Mouse (Mus musculus) heart, postnatal 0 days (tissue): ENCODE results near the gene Dnal1. TPM values are rescaled to one million over a fixed set of nuclear protein-coding genes. Genes with fewer than 3 reads are reported as not detected.

Experiments used
- ATAC-seq: fragments of 200-750 bp; cut with Nextera tagmentation; 2 replicates; pipeline ENCODE4 v1.8.0; 2017; ENCODE audit warnings: low read depth, moderate number of reproducible peaks, moderate library complexity; ENCODE audit not compliant: insufficient read depth
- DNase-seq: peaks from one replicate; pipeline ENCODE4 v3.0.0-alpha.2; 2016; ENCODE audit warnings: low spot score
- H3K27ac ChIP-seq: fragments of 300-500 bp; sonication (generic); 2 replicates; pipeline ENCODE4 v1.5.1; 2014; ENCODE audit warnings: low read depth, mild to moderate bottlenecking
- H3K27me3 ChIP-seq: fragments of 300-500 bp; sonication (generic); 2 replicates; pipeline ENCODE4 v1.6.1; 2014; ENCODE audit warnings: low read length, mixed read lengths; ENCODE audit not compliant: control insufficient read depth, insufficient read depth
- H3K36me3 ChIP-seq: fragments of 300-500 bp; sonication (generic); replicated peaks from 2 replicates; pipeline ENCODE4 v1.6.1; 2014; ENCODE audit warnings: low read length, mixed read lengths; ENCODE audit not compliant: control insufficient read depth, insufficient read depth
- H3K4me1 ChIP-seq: fragments of 300-500 bp; sonication (generic); 2 replicates; pipeline ENCODE4 v1.6.1; 2014; ENCODE audit warnings: antibody characterized with exemption; ENCODE audit not compliant: control insufficient read depth, insufficient read depth
- H3K4me2 ChIP-seq: fragments of 300-500 bp; sonication (generic); 2 replicates; pipeline ENCODE4 v1.6.1; 2014; ENCODE audit warnings: low read depth, mild to moderate bottlenecking, low read length, moderate library complexity
- H3K4me3 ChIP-seq: fragments of 300-500 bp; sonication (generic); 2 replicates; pipeline ENCODE4 v1.5.1; 2014; ENCODE audit warnings: low read depth, low read length
- H3K9ac ChIP-seq: fragments of 300-500 bp; sonication (generic); replicated peaks from 2 replicates; pipeline ENCODE4 v1.6.1; 2014; ENCODE audit warnings: low read depth, low read length, mixed read lengths
- H3K9me3 ChIP-seq: fragments of 300-500 bp; sonication (generic); replicated peaks from 2 replicates; pipeline ENCODE4 v1.6.1; 2016; ENCODE audit warnings: low read length; ENCODE audit not compliant: control insufficient read depth
- CTCF ChIP-seq: IDR thresholded peaks from 2 replicates; pipeline ENCODE4 v1.5.1; 2016; ENCODE audit warnings: antibody characterized with exemption, control low read depth, low read depth
- EP300 ChIP-seq: IDR thresholded peaks from 2 replicates; pipeline ENCODE4 v1.6.1; 2016; ENCODE audit warnings: antibody characterized with exemption, low read depth
- WGBS: fragments of 180-500 bp; shearing (Covaris S2); extraction: QIAGEN DNeasy Blood & Tissue Kit; methylation state at CpG from one replicate; pipeline ENCODE4 v1.1.7; 2014; 5-methylcytosine and 5-hydroxymethylcytosine counted together
- polyA plus RNA-seq: library from polyadenylated mRNA; unstranded; fragments of >200 nt; fragmentation: Nextera tagmentation; extraction: Ambion mirVana; gene quantifications from 2 replicates; pipeline ENCODE4 v1.2.1, GENCODE M21; 2015
- total RNA-seq: library from RNA; depleted of rRNA; stranded (reverse); fragments of >200 nt; gene quantifications from 2 replicates; pipeline ENCODE4 v1.2.3, GENCODE M21; 2014; ENCODE audit warnings: low replicate concordance

Gene Dnal1
- total and polyA plus RNA-seq, 2 experiments from 2014 or later: 2.3 to 2.6 TPM

DNA sequence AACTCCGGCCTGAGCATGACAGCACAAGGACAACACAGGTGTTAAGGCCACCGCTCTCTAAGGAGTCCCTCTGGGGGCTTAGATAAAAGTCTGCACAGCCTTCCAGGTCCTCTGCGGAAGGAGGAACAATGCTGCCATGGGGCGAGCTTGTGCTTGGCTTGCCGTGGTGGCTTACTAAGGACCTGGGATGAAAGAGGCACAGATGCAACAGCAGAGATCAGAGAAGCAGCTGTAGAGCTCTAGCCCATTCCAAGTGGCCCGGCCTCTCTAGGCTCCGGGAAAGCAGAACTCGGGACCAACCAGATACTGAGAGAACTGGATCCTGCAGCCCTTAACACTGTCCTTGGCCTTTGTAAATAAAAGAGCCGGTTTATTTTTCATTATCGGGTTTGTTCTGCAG is 37.7 kb downstream of the Dnal1 start:
- Histone ChIP-seq H3K27ac (0 out of 2 replicates have a peak overlapping the region, but pooled peaks have one; percentile 30), H3K36me3 (peaks cover 39% of the 10 kb centered on the region), H3K27me3 (no peaks in the 10 kb centered on the region), H3K4me1 (peaks cover 19% of the 10 kb centered on the region; the same call in 1 of the 2 replicates), H3K4me3 (no peak overlapping the region), H3K9ac (no peak overlapping the region), H3K4me2 (no peak overlapping the region), H3K9me3 (no peaks in the 10 kb centered on the region)
- no peak for ATAC-seq
- TF ChIP-seq CTCF (no peak), EP300 (no peak)
- WGBS: 69% methylated on average over 10 of the region's 10 CpGs
- no peak for DNase-seq

- no peak overlapping the region for H3K4me3 ChIP-seq
- 77% methylated on average over 32 of the region's 32 CpGs for WGBS
- no peak overlapping the region for H3K27ac ChIP-seq
- TF ChIP-seq CTCF (no peak), EP300 (no peak)
- no peaks in the 10 kb centered on the region for H3K9me3 ChIP-seq
- H3K4me1 ChIP-seq: peaks cover 19% of the 10 kb centered on the region; the same call in 1 of the 2 replicates
- no peaks in the 10 kb centered on the region for H3K27me3 ChIP-seq
- DNase-seq (no peak), ATAC-seq (no peak)
- H3K4me2 ChIP-seq: no peak overlapping the region
- no peak overlapping the region for H3K9ac ChIP-seq
- peaks cover 46% of the 10 kb centered on the region for H3K36me3 ChIP-seq
Observed at GRCm38 (mm10) chr12:84152352-84153190, 38.4 kb downstream of the Dnal1 start.

- 83% methylated on average over 6 of the region's 6 CpGs for WGBS
- no peak for ATAC-seq
- no peak overlapping the region for H3K9ac ChIP-seq
- H3K36me3 ChIP-seq: peaks cover 54% of the 10 kb centered on the region
- peaks cover 14% of the 10 kb centered on the region; the same call in 1 of the 2 replicates for H3K4me1 ChIP-seq
- no peaks in the 10 kb centered on the region for H3K27me3 ChIP-seq
- H3K27ac ChIP-seq: no peak overlapping the region
- no peaks in the 10 kb centered on the region for H3K9me3 ChIP-seq
- TF ChIP-seq CTCF: no peak
- TF ChIP-seq EP300: no peak
- no peak for DNase-seq
- H3K4me3 ChIP-seq: no peak overlapping the region
- no peak overlapping the region for H3K4me2 ChIP-seq
Observed at GRCm38 (mm10) chr12:84153414-84153813, 39.2 kb downstream of the Dnal1 start.

DNA sequence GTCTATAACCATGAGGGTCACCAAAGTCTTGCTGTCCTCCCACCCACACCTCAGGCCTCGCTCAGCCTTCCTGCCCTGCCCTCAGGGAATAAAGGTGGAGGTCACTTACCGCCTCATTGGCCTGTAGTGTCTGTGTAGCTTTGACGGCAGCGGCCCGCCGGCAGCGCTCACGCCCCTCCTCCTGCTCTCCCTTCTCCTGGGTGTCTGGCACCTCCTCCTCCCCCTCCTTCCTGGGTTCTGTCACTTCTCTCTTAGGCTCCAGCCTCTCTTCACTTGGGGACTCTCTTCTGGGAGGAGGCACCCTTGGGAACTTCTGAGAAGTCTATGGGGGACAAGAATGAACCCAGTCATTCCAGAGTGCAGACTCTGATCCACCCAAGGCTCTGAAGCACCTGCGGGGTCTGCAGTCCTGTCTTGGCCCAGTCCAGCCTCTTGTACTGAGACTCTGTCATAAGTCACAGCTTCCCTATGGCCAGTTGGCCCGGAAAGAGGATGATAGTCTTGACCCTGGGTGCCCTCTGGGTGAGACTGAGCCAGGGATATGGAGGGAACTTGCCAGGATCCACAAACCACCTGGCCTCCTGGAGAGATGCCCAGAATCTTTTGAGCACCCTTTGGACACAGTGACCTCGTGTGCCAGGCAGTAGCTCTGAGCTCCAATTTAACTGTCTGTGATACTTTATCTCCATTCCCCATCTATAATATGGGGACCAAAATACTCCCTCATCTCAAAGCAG is 40.8 kb downstream of the Dnal1 start:
- peak; percentile 89 for ATAC-seq
- Histone ChIP-seq H3K27me3 (no peaks in the 10 kb centered on the region), H3K4me2 (no peak overlapping the region), H3K4me3 (no peak overlapping the region), H3K4me1 (peaks cover 14% of the 10 kb centered on the region; the same call in 1 of the 2 replicates), H3K9ac (no peak overlapping the region), H3K9me3 (no peaks in the 10 kb centered on the region), H3K27ac (peak overlapping the region; percentile 70), H3K36me3 (peaks cover 69% of the 10 kb centered on the region)
- TF ChIP-seq CTCF (no peak), EP300 (peak; percentile 75; the same call in 1 of the 2 replicates)
- peak; percentile 78 for DNase-seq
- WGBS: 36% methylated on average over 11 of the region's 11 CpGs

DNA sequence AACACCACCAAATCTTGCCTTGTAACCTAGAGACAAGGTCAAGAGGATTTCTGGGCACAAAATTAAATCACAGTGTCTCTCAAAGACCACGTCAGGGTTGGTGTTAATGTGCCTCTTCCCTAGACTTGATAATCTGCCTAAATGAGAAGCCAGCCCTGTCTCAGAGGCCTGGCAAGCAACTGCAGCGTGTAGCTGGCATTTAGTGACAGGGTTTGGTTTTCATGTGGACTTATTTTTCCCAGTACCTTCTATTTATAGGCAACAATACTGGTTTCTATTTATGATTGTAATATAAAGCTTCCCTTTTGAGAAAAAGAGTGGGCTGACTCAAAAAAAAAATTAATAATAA is 41.3 kb downstream of the Dnal1 start:
- Histone ChIP-seq H3K36me3 (peaks cover 71% of the 10 kb centered on the region), H3K9ac (no peak overlapping the region), H3K4me2 (no peak overlapping the region), H3K27me3 (no peaks in the 10 kb centered on the region), H3K9me3 (no peaks in the 10 kb centered on the region), H3K4me1 (peaks cover 13% of the 10 kb centered on the region; the same call in 1 of the 2 replicates), H3K27ac (peak overlapping the region; percentile 70), H3K4me3 (no peak overlapping the region)
- ATAC-seq: peak; percentile 56
- no peak for DNase-seq
- 34% methylated on average over 2 of the region's 2 CpGs for WGBS
- no peak for TF ChIP-seq CTCF
- no peak for TF ChIP-seq EP300
